Mouse (Mus musculus): Measurements from ENCODE around the gene Spink4. TPM values are rescaled to one million over a fixed set of nuclear protein-coding genes. Genes with fewer than 3 reads are reported as not detected.

The Spink4 gene
- polyA plus RNA-seq, 1 experiment from 2014 or later, result not detected

GRCm38 (mm10) chr4:40889252-40889651, 30.6 kb upstream of the Spink4 start:
- no peak overlapping the region for H3K4me2 ChIP-seq
- ATAC-seq (ENCODE audit: insufficient read depth), result no peak
- DNase-seq, result no peak

GRCm38 (mm10) chr4:40889983-40890382, 29.9 kb upstream of the Spink4 start:
- Histone ChIP-seq H3K36me3 (ENCODE audit: insufficient read depth) (no peaks in the 10 kb centered on the region), H3K4me3 (ENCODE audit: low read depth, low read length) (no peak overlapping the region), H3K4me1 (ENCODE audit: insufficient read depth) (no peaks in the 10 kb centered on the region), H3K9ac (no peak overlapping the region), H3K9me3 (ENCODE audit: low read depth, low read length) (no peaks in the 10 kb centered on the region), H3K27me3 (ENCODE audit: insufficient read depth, low read length) (no peaks in the 10 kb centered on the region), H3K27ac (ENCODE audit: low read depth) (no peak overlapping the region), H3K4me2 (no peak overlapping the region)
- DNase-seq (no peak), ATAC-seq (ENCODE audit: insufficient read depth) (no peak)
- WGBS, result 82% methylated on average over 4 of the region's 4 CpGs
- no peak for TF ChIP-seq CTCF (IDR thresholded peaks at IDR 0.05; ENCODE audit: low read depth)

More at GRCm38 (mm10) chr4:40889252-40889651, 30.6 kb upstream of the Spink4 start:
- WGBS, result 20% methylated on average over 3 of the region's 3 CpGs
- no peak overlapping the region for H3K4me3 ChIP-seq (ENCODE audit: low read depth, low read length)
- H3K9me3 ChIP-seq (ENCODE audit: low read depth, low read length), result no peaks in the 10 kb centered on the region
- no peak overlapping the region for H3K9ac ChIP-seq
- no peaks in the 10 kb centered on the region for H3K36me3 ChIP-seq (ENCODE audit: insufficient read depth)
- TF ChIP-seq CTCF (IDR thresholded peaks at IDR 0.05; ENCODE audit: low read depth), result no peak
- no peaks in the 10 kb centered on the region for H3K4me1 ChIP-seq (ENCODE audit: insufficient read depth)
- no peak overlapping the region for H3K27ac ChIP-seq (ENCODE audit: low read depth)
- H3K27me3 ChIP-seq (ENCODE audit: insufficient read depth, low read length), result no peaks in the 10 kb centered on the region

- Histone ChIP-seq H3K4me1 (ENCODE audit: insufficient read depth) (no peaks in the 10 kb centered on the region), H3K27me3 (ENCODE audit: insufficient read depth, low read length) (no peaks in the 10 kb centered on the region), H3K9ac (no peak overlapping the region), H3K4me2 (no peak overlapping the region), H3K27ac (ENCODE audit: low read depth) (no peak overlapping the region), H3K36me3 (ENCODE audit: insufficient read depth) (no peaks in the 10 kb centered on the region), H3K4me3 (ENCODE audit: low read depth, low read length) (no peak overlapping the region), H3K9me3 (ENCODE audit: low read depth, low read length) (no peaks in the 10 kb centered on the region)
- 60% methylated on average over 5 of the region's 5 CpGs for WGBS
- DNase-seq (no peak), ATAC-seq (ENCODE audit: insufficient read depth) (no peak)
- TF ChIP-seq CTCF (IDR thresholded peaks at IDR 0.05; ENCODE audit: low read depth), result no peak
Measured at GRCm38 (mm10) chr4:40891206-40891605, 28.6 kb upstream of the Spink4 start.

- Histone ChIP-seq H3K27ac (ENCODE audit: low read depth) (no peak overlapping the region), H3K4me2 (no peak overlapping the region), H3K4me1 (ENCODE audit: insufficient read depth) (no peaks in the 10 kb centered on the region), H3K36me3 (ENCODE audit: insufficient read depth) (no peaks in the 10 kb centered on the region), H3K27me3 (ENCODE audit: insufficient read depth, low read length) (no peaks in the 10 kb centered on the region), H3K4me3 (ENCODE audit: low read depth, low read length) (no peak overlapping the region), H3K9ac (no peak overlapping the region), H3K9me3 (ENCODE audit: low read depth, low read length) (no peaks in the 10 kb centered on the region)
- 82% methylated on average over 3 of the region's 3 CpGs for WGBS
- no peak for TF ChIP-seq CTCF (IDR thresholded peaks at IDR 0.05; ENCODE audit: low read depth)
- no peak for ATAC-seq (ENCODE audit: insufficient read depth)
- DNase-seq, result no peak
Measured at GRCm38 (mm10) chr4:40895118-40895517, 24.7 kb upstream of the Spink4 start.

GRCm38 (mm10) chr4:40895646-40896045, 24.2 kb upstream of the Spink4 start:
- ATAC-seq (ENCODE audit: insufficient read depth) (no peak), DNase-seq (no peak)
- Histone ChIP-seq H3K27ac (ENCODE audit: low read depth) (no peak overlapping the region), H3K4me2 (no peak overlapping the region), H3K4me3 (ENCODE audit: low read depth, low read length) (no peak overlapping the region), H3K9me3 (ENCODE audit: low read depth, low read length) (no peaks in the 10 kb centered on the region), H3K4me1 (ENCODE audit: insufficient read depth) (no peaks in the 10 kb centered on the region), H3K36me3 (ENCODE audit: insufficient read depth) (no peaks in the 10 kb centered on the region), H3K9ac (no peak overlapping the region), H3K27me3 (ENCODE audit: insufficient read depth, low read length) (no peaks in the 10 kb centered on the region)
- WGBS, result 97% methylated on average over 2 of the region's 2 CpGs
- no peak for TF ChIP-seq CTCF (IDR thresholded peaks at IDR 0.05; ENCODE audit: low read depth)

- no peaks in the 10 kb centered on the region for H3K27me3 ChIP-seq (ENCODE audit: insufficient read depth, low read length)
- no peak overlapping the region for H3K27ac ChIP-seq (ENCODE audit: low read depth)
- H3K4me3 ChIP-seq (ENCODE audit: low read depth, low read length), result no peak overlapping the region
- no peak overlapping the region for H3K9ac ChIP-seq
- ATAC-seq (ENCODE audit: insufficient read depth) (peak; percentile 75), DNase-seq (peak; percentile 20)
- TF ChIP-seq CTCF (IDR thresholded peaks at IDR 0.05; ENCODE audit: low read depth), result no peak
- H3K4me1 ChIP-seq (ENCODE audit: insufficient read depth), result no peaks in the 10 kb centered on the region
- no peak overlapping the region for H3K4me2 ChIP-seq
- H3K36me3 ChIP-seq (ENCODE audit: insufficient read depth), result no peaks in the 10 kb centered on the region
- 70% methylated on average over 6 of the region's 6 CpGs for WGBS
- no peaks in the 10 kb centered on the region for H3K9me3 ChIP-seq (ENCODE audit: low read depth, low read length)
Measured at GRCm38 (mm10) chr4:40898476-40899044, 21.3 kb upstream of the Spink4 start.

- ATAC-seq (ENCODE audit: insufficient read depth) (no peak), DNase-seq (no peak)
- no peak overlapping the region for H3K4me2 ChIP-seq
- H3K36me3 ChIP-seq (ENCODE audit: insufficient read depth), result no peaks in the 10 kb centered on the region
- no peak for TF ChIP-seq CTCF (IDR thresholded peaks at IDR 0.05; ENCODE audit: low read depth)
- no peak overlapping the region for H3K4me3 ChIP-seq (ENCODE audit: low read depth, low read length)
- no peaks in the 10 kb centered on the region for H3K27me3 ChIP-seq (ENCODE audit: insufficient read depth, low read length)
- H3K9ac ChIP-seq, result no peak overlapping the region
- no peak overlapping the region for H3K27ac ChIP-seq (ENCODE audit: low read depth)
- no peaks in the 10 kb centered on the region for H3K4me1 ChIP-seq (ENCODE audit: insufficient read depth)
- 72% methylated on average over 2 of the region's 2 CpGs for WGBS
- no peaks in the 10 kb centered on the region for H3K9me3 ChIP-seq (ENCODE audit: low read depth, low read length)
Measured at GRCm38 (mm10) chr4:40899264-40899663, 20.6 kb upstream of the Spink4 start.

- Histone ChIP-seq H3K4me1 (ENCODE audit: insufficient read depth) (no peaks in the 10 kb centered on the region), H3K27ac (ENCODE audit: low read depth) (no peak overlapping the region), H3K27me3 (ENCODE audit: insufficient read depth, low read length) (no peaks in the 10 kb centered on the region), H3K9ac (no peak overlapping the region), H3K36me3 (ENCODE audit: insufficient read depth) (no peaks in the 10 kb centered on the region), H3K4me2 (no peak overlapping the region), H3K9me3 (ENCODE audit: low read depth, low read length) (no peaks in the 10 kb centered on the region), H3K4me3 (ENCODE audit: low read depth, low read length) (no peak overlapping the region)
- TF ChIP-seq CTCF (IDR thresholded peaks at IDR 0.05; ENCODE audit: low read depth), result no peak
- WGBS, result 87% methylated on average over 3 of the region's 3 CpGs
- DNase-seq (no peak), ATAC-seq (ENCODE audit: insufficient read depth) (no peak)
Measured at GRCm38 (mm10) chr4:40900071-40900470, 19.8 kb upstream of the Spink4 start.

Measured in lung, embryonic 14.5 days (tissue).